Mouse (Mus musculus): ENCODE results near the gene Lrpap1. TPM values are rescaled to one million over a fixed set of nuclear protein-coding genes. Genes with fewer than 3 reads are reported as not detected.

Gene Lrpap1
- polyA plus RNA-seq, 1 experiment from 2014 or later, result 145 TPM

DNA sequence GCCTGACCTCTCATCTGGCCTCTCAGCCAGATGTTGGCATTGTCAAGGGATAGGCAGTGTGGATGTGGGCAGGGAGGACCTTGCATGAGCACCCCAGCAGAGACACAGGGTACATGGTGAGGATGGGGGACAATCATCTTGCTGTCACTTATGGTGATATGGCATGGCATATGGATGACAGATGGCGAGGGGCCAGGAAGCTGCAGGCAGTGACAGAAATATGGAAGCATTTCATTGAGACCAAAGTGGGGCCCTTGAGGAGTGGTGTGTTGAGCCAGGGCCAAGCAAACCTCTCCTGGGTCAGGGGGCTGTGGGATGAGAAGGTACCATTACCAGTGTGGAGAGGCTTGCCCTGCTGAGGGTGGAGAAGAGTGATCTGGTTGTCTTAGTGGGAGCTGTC is 29.2 kb downstream of the Lrpap1 start:
- ATAC-seq (ENCODE audit: borderline replicate concordance, extremely low read depth, low FRiP score, low TSS enrichment), result no peak
- Histone ChIP-seq H3K4me2 (no peak overlapping the region), H3K4me1 (no peaks in the 10 kb centered on the region), H3K36me3 (no peaks in the 10 kb centered on the region), H3K9me3 (no peaks in the 10 kb centered on the region), H3K27me3 (peaks cover 14% of the 10 kb centered on the region; the same call in 1 of the 2 replicates), H3K4me3 (no peak overlapping the region), H3K9ac (no peak overlapping the region), H3K27ac (no peak overlapping the region)
- WGBS, result 79% methylated on average over 1 of the region's 1 CpGs

DNA sequence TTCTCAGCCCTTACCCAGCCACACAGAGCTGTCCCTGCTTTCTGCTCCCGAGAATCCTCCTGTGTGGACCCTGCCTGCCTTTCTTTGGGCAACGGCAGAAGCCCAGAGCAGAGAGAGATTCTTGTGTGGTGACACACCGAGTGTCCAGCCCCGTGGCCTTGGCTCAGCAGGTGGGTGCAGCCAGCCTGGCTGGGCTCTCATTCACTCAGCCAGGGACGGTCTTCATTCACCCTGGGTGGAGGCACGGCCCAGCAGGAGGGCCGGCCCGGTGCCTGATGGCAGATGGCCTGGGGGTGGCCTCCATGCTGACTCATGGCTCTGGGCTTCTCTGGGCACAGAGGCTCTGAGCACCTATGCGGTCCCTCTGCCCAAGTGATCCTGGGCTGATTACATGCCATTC is 31.6 kb downstream of the Lrpap1 start:
- no peaks in the 10 kb centered on the region for H3K36me3 ChIP-seq
- no peak overlapping the region for H3K4me2 ChIP-seq
- H3K9me3 ChIP-seq, result no peaks in the 10 kb centered on the region
- no peaks in the 10 kb centered on the region for H3K4me1 ChIP-seq
- H3K4me3 ChIP-seq, result no peak overlapping the region
- H3K27ac ChIP-seq, result no peak overlapping the region
- WGBS, result 71% methylated on average over 9 of the region's 9 CpGs
- H3K9ac ChIP-seq, result no peak overlapping the region
- no peak for ATAC-seq (ENCODE audit: borderline replicate concordance, extremely low read depth, low FRiP score, low TSS enrichment)
- peaks cover 5% of the 10 kb centered on the region; the same call in 1 of the 2 replicates for H3K27me3 ChIP-seq

DNA sequence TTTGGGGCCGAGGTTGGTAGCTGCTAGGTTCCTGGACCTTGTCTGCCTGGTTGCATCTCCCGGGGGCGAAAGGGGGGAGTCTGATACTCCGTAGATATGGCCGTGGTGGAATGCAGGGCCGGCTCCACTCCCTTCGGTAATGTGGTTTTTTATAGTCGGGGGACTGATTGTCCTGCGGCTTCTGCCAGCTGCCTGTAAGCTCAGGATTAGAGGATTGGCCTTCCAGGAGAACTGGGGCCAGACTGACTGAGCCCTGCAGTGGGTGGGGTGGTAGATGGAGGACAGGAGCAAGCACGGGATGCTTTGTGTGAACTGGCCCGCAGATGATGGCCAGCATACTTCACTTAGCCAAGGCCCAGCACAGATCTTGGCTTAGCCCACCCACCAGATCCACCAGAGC is 32.3 kb downstream of the Lrpap1 start:
- H3K4me2 ChIP-seq, result no peak overlapping the region
- H3K36me3 ChIP-seq, result no peaks in the 10 kb centered on the region
- no peak overlapping the region for H3K9ac ChIP-seq
- no peak for ATAC-seq (ENCODE audit: borderline replicate concordance, extremely low read depth, low FRiP score, low TSS enrichment)
- H3K27ac ChIP-seq, result no peak overlapping the region
- WGBS, result 79% methylated on average over 11 of the region's 11 CpGs
- H3K27me3 ChIP-seq, result no peaks in the 10 kb centered on the region
- H3K4me3 ChIP-seq, result no peak overlapping the region
- no peaks in the 10 kb centered on the region for H3K9me3 ChIP-seq
- H3K4me1 ChIP-seq, result no peaks in the 10 kb centered on the region

DNA sequence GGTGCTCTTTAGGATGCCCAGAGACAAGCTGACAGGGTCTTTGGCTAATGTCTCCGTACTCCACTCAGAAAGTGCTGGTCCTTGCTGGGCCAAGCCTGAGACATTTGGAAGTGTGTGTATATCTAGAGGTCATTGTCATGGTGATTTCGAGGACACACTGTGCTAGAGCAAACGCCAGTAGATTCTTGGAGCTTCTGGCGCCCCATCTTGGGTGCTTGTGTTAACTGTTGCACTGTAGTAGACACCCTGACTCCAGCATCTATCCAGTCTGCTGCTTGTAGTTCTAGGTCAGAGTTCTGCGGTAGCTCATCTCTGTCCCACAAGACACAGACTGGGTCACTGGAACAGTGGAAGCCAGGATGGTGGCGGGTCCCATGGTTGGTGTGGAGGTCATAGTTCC is 33.7 kb downstream of the Lrpap1 start:
- no peak overlapping the region for H3K4me2 ChIP-seq
- no peaks in the 10 kb centered on the region for H3K27me3 ChIP-seq
- H3K36me3 ChIP-seq, result no peaks in the 10 kb centered on the region
- ATAC-seq (ENCODE audit: borderline replicate concordance, extremely low read depth, low FRiP score, low TSS enrichment), result no peak
- no peak overlapping the region for H3K4me3 ChIP-seq
- WGBS, result 84% methylated on average over 6 of the region's 6 CpGs
- H3K9ac ChIP-seq, result no peak overlapping the region
- no peaks in the 10 kb centered on the region for H3K9me3 ChIP-seq
- no peak overlapping the region for H3K27ac ChIP-seq
- no peaks in the 10 kb centered on the region for H3K4me1 ChIP-seq

DNA sequence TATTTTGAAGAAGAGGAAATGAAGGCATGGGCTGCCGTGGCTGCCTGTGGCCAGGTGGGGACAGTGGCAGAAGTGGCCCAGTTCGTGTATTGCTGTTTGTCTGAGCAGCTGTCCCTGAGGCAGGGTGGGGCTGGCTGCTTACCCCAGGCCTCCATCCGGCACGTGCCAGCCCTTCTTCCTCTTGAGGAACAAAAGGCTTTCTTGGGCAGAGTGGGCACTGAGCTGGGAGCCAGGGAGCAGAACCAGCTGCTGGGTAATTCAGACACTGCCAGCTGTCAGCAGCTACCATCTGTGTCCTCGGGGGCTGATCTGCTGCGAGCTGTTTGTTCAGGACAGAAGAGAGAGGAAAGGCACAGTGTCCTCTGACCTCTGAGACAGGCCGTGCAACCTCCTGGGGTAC is 34.6 kb downstream of the Lrpap1 start:
- Histone ChIP-seq H3K4me1 (no peaks in the 10 kb centered on the region), H3K36me3 (no peaks in the 10 kb centered on the region), H3K4me3 (no peak overlapping the region), H3K4me2 (no peak overlapping the region), H3K27me3 (no peaks in the 10 kb centered on the region), H3K27ac (no peak overlapping the region), H3K9ac (no peak overlapping the region), H3K9me3 (no peaks in the 10 kb centered on the region)
- no peak for ATAC-seq (ENCODE audit: borderline replicate concordance, extremely low read depth, low FRiP score, low TSS enrichment)
- 55% methylated on average over 7 of the region's 7 CpGs for WGBS

DNA sequence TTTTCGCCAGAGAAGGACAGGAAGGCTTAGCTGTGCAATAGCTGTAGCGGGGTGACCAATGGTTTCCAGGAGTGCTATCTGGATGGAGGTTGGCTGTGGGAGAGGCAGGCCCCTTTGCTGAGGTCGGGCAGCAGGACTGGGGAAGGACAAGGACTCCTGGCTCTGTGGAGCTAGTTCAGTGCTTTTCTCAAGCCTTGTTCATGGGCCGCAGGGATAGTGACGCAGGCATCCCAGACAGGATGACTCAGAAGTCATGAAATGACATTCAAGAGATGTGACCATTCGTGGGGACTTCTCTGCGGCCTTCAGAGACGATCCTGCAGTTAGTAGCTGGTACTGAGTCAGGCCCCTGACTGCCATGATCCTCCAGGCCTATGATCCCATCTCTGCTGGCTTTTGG is 35.3 kb downstream of the Lrpap1 start:
- 79% methylated on average over 8 of the region's 8 CpGs for WGBS

DNA sequence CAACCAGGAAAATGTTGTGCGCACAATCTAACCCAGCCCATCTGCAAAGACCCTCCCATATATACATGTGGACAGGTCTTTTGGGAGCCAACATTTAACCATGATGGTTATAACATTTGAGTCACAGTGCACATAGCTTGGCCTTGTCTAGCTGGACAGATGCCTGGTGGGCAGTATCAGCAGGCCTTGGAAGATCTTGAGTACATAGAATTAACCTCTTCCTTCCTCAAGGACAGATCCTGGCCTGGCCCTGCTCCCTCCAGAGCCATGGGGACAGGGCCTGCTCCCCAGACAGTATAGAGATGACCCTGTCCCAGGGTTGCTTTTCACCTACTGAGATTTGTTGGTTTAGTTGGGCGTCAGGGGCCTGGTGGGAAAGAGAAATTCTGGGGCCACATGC is 35.7 kb downstream of the Lrpap1 start:
- Histone ChIP-seq H3K4me1 (no peaks in the 10 kb centered on the region), H3K4me2 (no peak overlapping the region), H3K9ac (no peak overlapping the region), H3K4me3 (no peak overlapping the region), H3K27ac (no peak overlapping the region), H3K9me3 (no peaks in the 10 kb centered on the region), H3K27me3 (no peaks in the 10 kb centered on the region), H3K36me3 (no peaks in the 10 kb centered on the region)
- WGBS, result 79% methylated on average over 2 of the region's 2 CpGs
- ATAC-seq (ENCODE audit: borderline replicate concordance, extremely low read depth, low FRiP score, low TSS enrichment), result no peak

More for the DNA sequence above, 35.3 kb downstream of the Lrpap1 start:
- Histone ChIP-seq H3K4me1 (no peaks in the 10 kb centered on the region), H3K9ac (no peak overlapping the region), H3K4me3 (no peak overlapping the region), H3K36me3 (no peaks in the 10 kb centered on the region), H3K27ac (no peak overlapping the region), H3K27me3 (no peaks in the 10 kb centered on the region), H3K4me2 (no peak overlapping the region), H3K9me3 (no peaks in the 10 kb centered on the region)
- no peak for ATAC-seq (ENCODE audit: borderline replicate concordance, extremely low read depth, low FRiP score, low TSS enrichment)

DNA sequence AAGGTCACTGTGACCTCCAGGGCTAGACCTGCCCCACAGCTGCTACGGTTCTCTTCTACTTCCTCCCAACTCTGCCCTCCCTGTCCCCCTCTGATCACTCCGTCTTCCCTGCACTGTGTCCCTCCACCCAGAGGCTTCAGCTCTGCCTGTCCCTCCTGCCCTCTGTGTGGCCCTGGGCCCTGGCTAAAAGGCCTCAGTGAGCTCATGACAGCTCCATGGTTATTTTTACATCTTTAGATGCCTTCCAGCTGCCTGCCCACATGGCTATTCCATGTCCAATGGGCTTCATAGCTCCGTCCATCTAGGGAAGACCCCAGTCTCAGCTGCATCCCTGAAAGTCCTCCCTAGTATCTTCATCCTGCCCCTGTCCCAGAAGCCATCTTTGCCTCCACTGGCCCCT is 45.5 kb downstream of the Lrpap1 start:
- H3K27me3 ChIP-seq, result peaks cover 29% of the 10 kb centered on the region
- no peaks in the 10 kb centered on the region for H3K36me3 ChIP-seq
- peaks cover 14% of the 10 kb centered on the region for H3K4me1 ChIP-seq
- no peak overlapping the region for H3K4me2 ChIP-seq
- WGBS, result 50% methylated on average over 3 of the region's 3 CpGs
- H3K27ac ChIP-seq, result no peak overlapping the region
- ATAC-seq (ENCODE audit: borderline replicate concordance, extremely low read depth, low FRiP score, low TSS enrichment), result no peak
- no peaks in the 10 kb centered on the region for H3K9me3 ChIP-seq
- no peak overlapping the region for H3K4me3 ChIP-seq
- H3K9ac ChIP-seq, result no peak overlapping the region

DNA sequence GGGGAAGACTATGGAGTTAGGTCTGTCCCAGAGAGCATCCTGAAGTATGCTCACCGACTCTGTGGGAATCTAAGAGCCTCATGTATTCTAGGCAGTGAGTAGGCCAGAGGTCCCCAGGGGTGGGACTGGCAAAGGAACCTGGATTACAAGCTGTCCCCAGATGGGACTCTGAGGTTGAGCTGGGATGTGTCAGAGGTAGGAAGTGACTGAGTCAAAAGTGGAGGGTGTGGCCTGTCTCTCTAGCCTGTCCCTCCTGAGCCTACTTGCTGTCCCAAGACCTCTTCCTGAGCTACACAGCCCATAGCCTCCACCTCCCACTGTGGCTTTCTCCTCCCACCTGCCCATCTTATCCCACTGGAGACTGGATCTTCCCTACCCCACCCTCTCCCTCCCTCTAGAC is 47.4 kb downstream of the Lrpap1 start:
- no peak overlapping the region for H3K9ac ChIP-seq
- peak overlapping the region; percentile 96; the same call in 1 of the 2 replicates for H3K4me2 ChIP-seq
- H3K4me1 ChIP-seq, result peaks cover 18% of the 10 kb centered on the region
- H3K36me3 ChIP-seq, result no peaks in the 10 kb centered on the region
- no peak overlapping the region for H3K4me3 ChIP-seq
- ATAC-seq (ENCODE audit: borderline replicate concordance, extremely low read depth, low FRiP score, low TSS enrichment), result no peak
- H3K9me3 ChIP-seq, result no peaks in the 10 kb centered on the region
- no peak overlapping the region for H3K27ac ChIP-seq
- peaks cover 29% of the 10 kb centered on the region for H3K27me3 ChIP-seq
- WGBS, result 56% methylated on average over 1 of the region's 1 CpGs

DNA sequence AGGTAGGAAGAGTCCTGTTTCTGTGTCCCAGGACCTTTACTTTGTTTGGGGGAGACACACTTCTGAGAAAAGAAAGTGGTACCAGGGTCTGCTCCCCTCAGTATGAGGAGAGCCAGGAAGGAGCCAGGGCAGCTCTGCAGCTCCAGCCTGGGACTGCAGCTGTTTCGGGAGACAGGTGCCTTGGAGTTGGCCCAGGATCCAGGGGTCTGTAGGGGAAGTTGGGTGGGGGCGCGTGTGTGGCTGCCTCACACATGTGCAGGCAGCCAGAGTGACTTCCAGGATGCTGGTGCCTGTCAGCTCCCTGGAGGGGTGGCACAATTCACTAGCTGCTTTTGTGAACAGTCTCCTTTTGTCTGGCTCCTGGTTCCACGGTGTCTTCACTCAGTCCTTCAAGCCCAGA is 48.0 kb downstream of the Lrpap1 start:
- Histone ChIP-seq H3K4me1 (peaks cover 18% of the 10 kb centered on the region), H3K27me3 (peaks cover 29% of the 10 kb centered on the region), H3K36me3 (no peaks in the 10 kb centered on the region), H3K9ac (peak overlapping the region; percentile 50), H3K4me3 (peak overlapping the region; percentile 56), H3K9me3 (no peaks in the 10 kb centered on the region), H3K4me2 (peak overlapping the region; percentile 96), H3K27ac (no peak overlapping the region)
- 29% methylated on average over 4 of the region's 4 CpGs for WGBS
- no peak for ATAC-seq (ENCODE audit: borderline replicate concordance, extremely low read depth, low FRiP score, low TSS enrichment)

DNA sequence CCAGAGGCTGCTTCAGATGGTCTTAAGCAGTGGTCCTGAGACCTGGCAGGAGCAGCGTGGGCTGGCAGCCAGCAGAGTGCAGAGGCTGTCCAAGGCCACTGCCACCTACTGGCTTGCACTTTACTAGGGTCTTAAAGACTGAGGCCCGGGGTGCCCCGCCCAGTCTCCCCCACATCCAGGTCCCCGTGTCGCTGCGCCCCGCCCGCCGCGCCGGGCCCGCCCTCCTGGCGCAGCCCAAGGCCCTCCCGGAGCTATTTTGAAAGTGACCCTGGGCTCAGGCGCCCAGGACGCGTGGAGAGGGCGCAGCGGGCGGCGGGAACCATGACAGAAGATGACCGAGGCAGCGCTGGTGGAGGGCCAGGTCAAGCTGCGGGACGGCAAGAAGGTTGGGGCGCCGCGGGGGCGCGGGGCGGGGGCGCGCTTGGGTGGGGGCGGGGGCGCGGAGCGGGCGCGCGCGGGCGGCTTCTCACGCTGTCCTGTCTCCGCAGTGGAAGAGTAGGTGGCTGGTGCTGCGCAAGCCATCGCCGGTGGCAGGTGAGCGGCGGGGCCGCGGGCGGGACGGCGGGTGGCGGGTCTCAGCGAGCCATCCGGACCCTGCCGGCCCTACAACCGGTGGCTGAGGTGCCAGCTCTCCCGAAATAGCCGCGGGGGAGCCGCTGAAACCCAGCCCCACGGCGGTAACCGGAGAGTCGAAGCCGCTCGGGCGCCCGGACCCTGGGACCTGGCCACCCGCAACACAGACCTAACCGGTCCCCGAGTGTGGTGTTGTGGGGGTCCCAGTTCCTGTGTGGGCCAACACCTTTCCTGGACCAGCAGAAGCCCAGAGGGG is 48.7 kb downstream of the Lrpap1 start, which contains the start of gene Dok7:
Dok7 (plus strand) TSS at position 163 of the 829 bp plus-strand sequence.
- Histone ChIP-seq H3K27me3 (peaks cover 29% of the 10 kb centered on the region), H3K4me2 (peak within 1 kb of the TSS; percentile 96), H3K27ac (no peak within 1 kb of the TSS), H3K4me1 (peaks cover 18% of the 10 kb centered on the region), H3K9ac (peak within 1 kb of the TSS; percentile 50), H3K9me3 (no peaks in the 10 kb centered on the region), H3K36me3 (no peaks in the 10 kb centered on the region), H3K4me3 (peak within 1 kb of the TSS; percentile 56)
- under 1% methylated on average over 64 of the region's 74 CpGs for WGBS
- ATAC-seq (ENCODE audit: borderline replicate concordance, extremely low read depth, low FRiP score, low TSS enrichment), result peak; percentile 78

DNA sequence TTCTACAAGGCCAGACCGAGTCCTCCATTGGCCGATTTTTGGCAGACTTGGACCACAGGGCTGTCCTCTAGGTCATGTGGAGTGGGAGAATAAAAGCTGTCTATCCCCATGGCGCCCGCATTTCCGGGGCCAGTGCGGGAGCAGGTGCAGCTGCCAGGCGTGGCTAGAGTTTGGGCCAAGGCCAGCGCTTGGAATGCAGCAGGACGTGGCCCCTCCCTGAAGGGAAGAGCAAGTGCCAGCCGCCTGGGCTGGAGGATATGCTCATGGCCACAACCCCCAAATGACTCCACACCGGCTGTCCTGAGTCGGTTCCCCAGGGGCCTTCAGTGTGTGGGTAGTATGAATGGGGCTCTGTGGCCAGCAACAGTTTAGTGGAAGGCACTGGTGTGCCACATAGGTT is 50.5 kb downstream of the Lrpap1 start:
- H3K36me3 ChIP-seq, result no peaks in the 10 kb centered on the region
- H3K27me3 ChIP-seq, result peaks cover 29% of the 10 kb centered on the region
- peaks cover 18% of the 10 kb centered on the region for H3K4me1 ChIP-seq
- no peak overlapping the region for H3K4me3 ChIP-seq
- H3K9me3 ChIP-seq, result no peaks in the 10 kb centered on the region
- H3K9ac ChIP-seq, result no peak overlapping the region
- 58% methylated on average over 12 of the region's 12 CpGs for WGBS
- ATAC-seq (ENCODE audit: borderline replicate concordance, extremely low read depth, low FRiP score, low TSS enrichment), result no peak
- H3K27ac ChIP-seq, result no peak overlapping the region
- H3K4me2 ChIP-seq, result no peak overlapping the region

All from lung, embryonic 15.5 days (tissue).